Mouse (Mus musculus): ENCODE results near the gene Supt6. TPM values are rescaled to one million over a fixed set of nuclear protein-coding genes. Genes with fewer than 3 reads are reported as not detected.
A peak's percentile ranks its signal among the peaks of the same experiment; 100 is the strongest.
"Not testable (repeated sequence)": the region's sequence is repeated elsewhere in the genome, so short reads cannot be mapped to it uniquely, and the experiment has no call there.

Gene Supt6
- polyA plus RNA-seq, 1 experiment, result 73.4 TPM

DNA sequence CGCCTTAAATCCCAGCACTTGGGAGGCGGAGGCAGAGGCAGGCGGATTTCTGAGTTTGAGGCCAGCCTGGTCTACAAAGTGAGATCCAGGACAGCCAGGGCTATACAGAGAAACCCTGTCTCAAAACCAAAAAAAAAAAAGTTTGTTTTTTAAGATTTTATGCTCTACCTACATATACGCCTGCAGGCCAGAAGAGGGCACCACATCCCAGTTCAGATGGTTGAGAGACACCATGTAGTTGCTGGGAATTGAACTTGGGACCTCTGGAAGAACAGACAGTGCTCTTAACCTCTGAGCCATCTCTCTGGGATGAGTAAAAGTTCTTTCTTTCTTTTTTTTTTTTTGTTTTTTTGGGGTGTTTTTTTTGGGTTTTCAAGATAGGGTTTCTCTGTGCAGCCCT lies 30.4 kb upstream of the Supt6 start:
- not testable (repeated sequence) for H3K27ac ChIP-seq (ENCODE audit: insufficient read depth, low read length); H3K4me3 ChIP-seq (ENCODE audit: low read depth, low read length); H3K9ac ChIP-seq (ENCODE audit: low read depth, poor library complexity, severe bottlenecking); H3K4me1 ChIP-seq (ENCODE audit: control insufficient read depth, insufficient read depth, low read length); H3K9me3 ChIP-seq (replicated peaks; ENCODE audit: control insufficient read depth, insufficient read depth, low read length, poor library complexity, severe bottlenecking); H3K27me3 ChIP-seq (ENCODE audit: control insufficient read depth, insufficient read depth, low read length, poor library complexity, severe bottlenecking)
- TF ChIP-seq CTCF (IDR thresholded peaks at IDR 0.05; ENCODE audit: low read depth, low read length), result peak; percentile 26
- peaks cover 94% of the 10 kb centered on the region for H3K36me3 ChIP-seq (ENCODE audit: control insufficient read depth, insufficient read depth, low read length, poor library complexity, severe bottlenecking)

DNA sequence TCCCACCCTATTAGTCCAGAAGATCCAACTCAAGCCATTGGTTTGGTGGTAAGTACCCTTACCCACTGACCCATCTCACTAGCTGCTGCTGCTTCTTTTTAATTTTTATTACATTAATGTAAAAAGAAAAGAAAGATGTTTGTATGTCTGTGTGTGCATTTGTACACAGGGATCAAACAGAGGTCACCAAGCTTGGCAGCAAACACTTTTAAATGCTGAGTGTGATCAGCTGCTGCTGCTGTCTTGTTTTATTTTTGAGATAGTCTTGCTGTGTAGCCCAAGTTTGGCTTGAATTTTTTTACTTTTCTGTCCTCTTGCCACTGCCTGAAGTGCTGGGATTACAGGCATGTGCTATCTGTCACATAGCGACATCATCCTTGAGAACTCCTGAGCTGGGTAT lies 29.8 kb upstream of the Supt6 start:
- no peak overlapping the region for H3K27ac ChIP-seq (ENCODE audit: insufficient read depth, low read length)
- peaks cover 92% of the 10 kb centered on the region for H3K36me3 ChIP-seq (ENCODE audit: control insufficient read depth, insufficient read depth, low read length, poor library complexity, severe bottlenecking)
- H3K4me1 ChIP-seq (ENCODE audit: control insufficient read depth, insufficient read depth, low read length), result no peaks in the 10 kb centered on the region
- H3K9me3 ChIP-seq (replicated peaks; ENCODE audit: control insufficient read depth, insufficient read depth, low read length, poor library complexity, severe bottlenecking), result no peaks in the 10 kb centered on the region
- no peaks in the 10 kb centered on the region for H3K27me3 ChIP-seq (ENCODE audit: control insufficient read depth, insufficient read depth, low read length, poor library complexity, severe bottlenecking)
- H3K4me3 ChIP-seq (ENCODE audit: low read depth, low read length), result no peak overlapping the region
- H3K9ac ChIP-seq (ENCODE audit: low read depth, poor library complexity, severe bottlenecking), result no peak overlapping the region
- TF ChIP-seq EP300 (IDR thresholded peaks at IDR 0.05; ENCODE audit: insufficient read depth, low read depth, low read length), result no peak
- TF ChIP-seq CTCF (IDR thresholded peaks at IDR 0.05; ENCODE audit: low read depth, low read length), result no peak
- no peak for TF ChIP-seq POLR2A (IDR thresholded peaks at IDR 0.05; ENCODE audit: insufficient read depth, low read length)

DNA sequence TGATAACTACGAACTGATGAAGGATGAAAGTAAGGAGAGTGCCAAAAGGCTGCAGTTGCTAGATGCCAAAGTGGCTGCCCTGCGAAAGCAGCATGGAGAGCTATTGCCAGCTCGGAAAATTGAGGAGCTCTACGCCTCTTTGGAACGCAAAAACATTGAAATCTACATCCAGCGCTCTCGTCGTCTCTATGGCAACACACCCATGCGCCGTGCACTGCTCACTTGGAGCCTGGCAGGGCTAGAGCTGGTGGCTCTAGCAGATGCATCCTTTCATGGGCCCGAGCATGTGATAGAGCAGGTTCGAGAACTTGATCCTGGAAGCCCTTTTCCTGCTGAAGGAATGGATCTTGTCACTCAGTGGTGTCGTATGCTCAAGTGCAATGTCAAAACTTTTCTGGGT lies 26.2 kb upstream of the Supt6 start:
- TF ChIP-seq EP300 (IDR thresholded peaks at IDR 0.05; ENCODE audit: insufficient read depth, low read depth, low read length), result no peak
- no peak for TF ChIP-seq CTCF (IDR thresholded peaks at IDR 0.05; ENCODE audit: low read depth, low read length)
- TF ChIP-seq POLR2A (IDR thresholded peaks at IDR 0.05; ENCODE audit: insufficient read depth, low read length), result no peak
- H3K9me3 ChIP-seq (replicated peaks; ENCODE audit: control insufficient read depth, insufficient read depth, low read length, poor library complexity, severe bottlenecking), result no peaks in the 10 kb centered on the region
- peaks cover 91% of the 10 kb centered on the region for H3K36me3 ChIP-seq (ENCODE audit: control insufficient read depth, insufficient read depth, low read length, poor library complexity, severe bottlenecking)
- no peak overlapping the region for H3K27ac ChIP-seq (ENCODE audit: insufficient read depth, low read length)
- H3K27me3 ChIP-seq (ENCODE audit: control insufficient read depth, insufficient read depth, low read length, poor library complexity, severe bottlenecking), result no peaks in the 10 kb centered on the region
- no peaks in the 10 kb centered on the region for H3K4me1 ChIP-seq (ENCODE audit: control insufficient read depth, insufficient read depth, low read length)
- H3K4me3 ChIP-seq (ENCODE audit: low read depth, low read length), result no peak overlapping the region
- no peak overlapping the region for H3K9ac ChIP-seq (ENCODE audit: low read depth, poor library complexity, severe bottlenecking)

DNA sequence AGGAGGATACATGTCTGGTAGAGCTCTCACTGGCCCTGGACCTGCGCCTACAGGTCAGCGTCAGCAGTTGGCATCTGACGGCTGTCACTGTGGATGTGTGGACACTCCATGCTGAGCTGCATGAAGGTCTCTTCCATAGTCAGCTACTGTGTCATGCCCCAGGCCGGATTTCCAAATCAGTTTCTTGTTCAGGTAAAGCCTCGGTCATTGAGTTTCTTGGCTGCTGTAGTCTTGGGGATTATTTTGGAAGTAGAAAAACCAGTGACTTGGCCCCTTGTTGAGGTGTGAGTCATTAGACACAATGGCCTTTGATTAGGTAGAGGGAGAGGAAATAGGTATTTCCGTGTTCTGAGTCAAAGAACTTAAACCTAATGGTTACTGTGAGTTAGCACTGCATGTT lies 19.8 kb upstream of the Supt6 start:
- no peaks in the 10 kb centered on the region for H3K27me3 ChIP-seq (ENCODE audit: control insufficient read depth, insufficient read depth, low read length, poor library complexity, severe bottlenecking)
- no peaks in the 10 kb centered on the region for H3K9me3 ChIP-seq (replicated peaks; ENCODE audit: control insufficient read depth, insufficient read depth, low read length, poor library complexity, severe bottlenecking)
- H3K4me3 ChIP-seq (ENCODE audit: low read depth, low read length), result no peak overlapping the region
- peaks cover 70% of the 10 kb centered on the region for H3K36me3 ChIP-seq (ENCODE audit: control insufficient read depth, insufficient read depth, low read length, poor library complexity, severe bottlenecking)
- TF ChIP-seq POLR2A (IDR thresholded peaks at IDR 0.05; ENCODE audit: insufficient read depth, low read length) (no peak), EP300 (IDR thresholded peaks at IDR 0.05; ENCODE audit: insufficient read depth, low read depth, low read length) (no peak), CTCF (IDR thresholded peaks at IDR 0.05; ENCODE audit: low read depth, low read length) (no peak)
- no peak overlapping the region for H3K27ac ChIP-seq (ENCODE audit: insufficient read depth, low read length)
- H3K4me1 ChIP-seq (ENCODE audit: control insufficient read depth, insufficient read depth, low read length), result no peaks in the 10 kb centered on the region
- no peak overlapping the region for H3K9ac ChIP-seq (ENCODE audit: low read depth, poor library complexity, severe bottlenecking)

DNA sequence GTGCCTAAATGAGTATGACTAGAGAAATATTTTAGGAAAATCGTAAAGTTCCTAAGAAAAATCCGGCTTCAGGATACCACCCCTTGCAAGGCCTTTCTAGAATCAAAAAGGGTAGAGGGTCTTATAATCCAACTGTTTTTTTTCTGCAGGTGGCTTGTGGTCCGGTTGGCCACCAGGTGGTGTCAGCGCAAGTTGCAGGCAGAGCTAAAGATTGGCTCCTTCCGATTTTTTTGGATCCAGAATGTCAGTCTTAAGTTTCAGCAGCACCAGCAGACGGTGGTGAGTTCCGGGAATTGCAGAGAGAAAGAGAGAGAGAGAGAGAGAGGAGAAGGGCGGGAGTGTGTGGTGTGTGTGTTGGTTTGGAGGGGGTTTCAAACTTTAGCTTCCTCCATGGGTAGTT lies 16.8 kb upstream of the Supt6 start:
- no peaks in the 10 kb centered on the region for H3K4me1 ChIP-seq (ENCODE audit: control insufficient read depth, insufficient read depth, low read length)
- no peak for TF ChIP-seq EP300 (IDR thresholded peaks at IDR 0.05; ENCODE audit: insufficient read depth, low read depth, low read length)
- peak; percentile 67 for TF ChIP-seq CTCF (IDR thresholded peaks at IDR 0.05; ENCODE audit: low read depth, low read length)
- no peaks in the 10 kb centered on the region; the same call in 1 of the 2 replicates for H3K27me3 ChIP-seq (ENCODE audit: control insufficient read depth, insufficient read depth, low read length, poor library complexity, severe bottlenecking)
- peak overlapping the region; percentile 36; the same call in 1 of the 2 replicates for H3K9ac ChIP-seq (ENCODE audit: low read depth, poor library complexity, severe bottlenecking)
- peak overlapping the region; percentile 20; the same call in 1 of the 2 replicates for H3K4me3 ChIP-seq (ENCODE audit: low read depth, low read length)
- H3K27ac ChIP-seq (ENCODE audit: insufficient read depth, low read length), result no peak overlapping the region
- H3K36me3 ChIP-seq (ENCODE audit: control insufficient read depth, insufficient read depth, low read length, poor library complexity, severe bottlenecking), result peaks cover 40% of the 10 kb centered on the region
- no peaks in the 10 kb centered on the region for H3K9me3 ChIP-seq (replicated peaks; ENCODE audit: control insufficient read depth, insufficient read depth, low read length, poor library complexity, severe bottlenecking)

DNA sequence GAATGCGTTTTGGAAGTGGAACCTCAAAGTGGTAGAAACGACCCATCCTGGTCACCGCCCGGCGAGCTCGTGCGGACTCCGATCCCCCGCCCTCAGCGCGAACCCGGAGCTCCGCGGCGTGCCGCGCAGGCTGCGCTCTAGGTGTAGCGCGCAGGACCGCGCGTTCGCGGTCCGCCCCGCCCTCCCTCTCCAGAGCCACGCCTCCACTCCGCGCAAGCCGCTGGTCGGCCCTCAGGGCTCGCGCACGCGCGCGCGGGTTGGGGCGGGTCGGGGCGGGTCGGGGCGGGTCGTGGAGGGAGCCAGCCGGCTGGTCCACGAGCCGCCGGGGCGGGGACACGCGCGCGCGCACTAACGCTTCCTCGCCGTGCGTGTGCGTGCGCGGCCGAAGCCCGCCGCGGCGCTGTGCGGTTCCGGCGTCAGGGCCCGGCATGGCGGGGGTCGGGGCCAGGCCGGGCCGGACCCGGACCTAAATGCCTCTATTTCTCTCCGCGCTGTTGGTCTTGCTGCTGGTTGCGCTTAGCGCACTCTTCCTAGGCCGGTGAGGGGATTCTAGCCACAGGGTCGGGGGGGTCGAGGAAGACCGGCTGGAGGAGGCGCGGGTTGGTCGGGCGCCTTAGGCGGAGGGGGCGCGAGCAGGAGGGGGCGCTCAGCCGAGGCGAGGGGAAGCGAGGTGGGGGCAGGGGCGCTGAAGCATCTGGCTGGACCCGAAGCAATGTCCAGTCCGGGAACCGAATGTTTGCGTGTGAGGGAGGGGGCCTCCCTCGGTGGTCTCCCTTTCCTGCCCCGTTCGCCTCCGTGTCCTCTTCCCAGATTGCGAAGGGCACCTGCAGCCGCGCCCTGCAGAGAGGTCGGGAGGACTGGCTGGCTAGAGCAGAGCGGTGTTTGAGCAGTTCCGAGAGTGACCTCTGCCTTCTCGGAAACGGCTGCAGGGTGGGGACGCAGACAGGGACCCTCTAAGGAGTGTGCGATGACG lies 15.9 kb upstream of the Supt6 start, which contains the start of gene 2610507B11Rik:
TSS of gene 2610507B11Rik (plus strand) at position 373 of the 973 bp plus-strand sequence.
- Histone ChIP-seq H3K36me3 (ENCODE audit: control insufficient read depth, insufficient read depth, low read length, poor library complexity, severe bottlenecking) (peaks cover 32% of the 10 kb centered on the region), H3K27ac (ENCODE audit: insufficient read depth, low read length) (peak within 1 kb of the TSS; percentile 55; the same call in 1 of the 2 replicates), H3K27me3 (ENCODE audit: control insufficient read depth, insufficient read depth, low read length, poor library complexity, severe bottlenecking) (no peaks in the 10 kb centered on the region; the same call in 1 of the 2 replicates), H3K9me3 (replicated peaks; ENCODE audit: control insufficient read depth, insufficient read depth, low read length, poor library complexity, severe bottlenecking) (no peaks in the 10 kb centered on the region), H3K4me1 (ENCODE audit: control insufficient read depth, insufficient read depth, low read length) (no peaks in the 10 kb centered on the region), H3K4me3 (ENCODE audit: low read depth, low read length) (peak within 1 kb of the TSS; percentile 82), H3K9ac (ENCODE audit: low read depth, poor library complexity, severe bottlenecking) (peak within 1 kb of the TSS; percentile 88)
- TF ChIP-seq CTCF (IDR thresholded peaks at IDR 0.05; ENCODE audit: low read depth, low read length) (no peak), EP300 (IDR thresholded peaks at IDR 0.05; ENCODE audit: insufficient read depth, low read depth, low read length) (0 out of 2 replicates have a peak, but pooled peaks have one; percentile 5), POLR2A (IDR thresholded peaks at IDR 0.05; ENCODE audit: insufficient read depth, low read length) (peak; percentile 11)

Measured in ES-Bruce4 (cell line).